Mouse (Mus musculus) heart, postnatal 25 days (tissue): ENCODE results near the gene Lrrc74a. TPM values are rescaled to one million over a fixed set of nuclear protein-coding genes. Genes with fewer than 3 reads are reported as not detected.

ENCODE experiments used
- DNase-seq: peaks from one replicate; pipeline ENCODE4 v3.0.0; 2022; ENCODE audit warnings: low spot score
- intact Hi-C: fragments of 180-260 bp; cut with DNase I; formaldehyde crosslinking; loops from one replicate; pipeline ENCODE4 v1.15.1; 2025
- total RNA-seq, 2 experiments: library from RNA; stranded (reverse); gene quantifications; 2 replicates each; pipeline ENCODE4 v1.2.3; 2021

Gene Lrrc74a
- total RNA-seq, 2 experiments from 2014 or later = not detected

GRCm38 (mm10) chr12:86800765-86801147 lies 66.6 kb downstream of the Lrrc74a start:
- intact Hi-C loops = loop anchor here (2.0 kb wide), 2 partner anchors 24 to 32 kb away; no protein-coding TSS in a partner anchor
- peak; percentile 79 for DNase-seq

- intact Hi-C loops = loop anchor here (2.0 kb wide), 3 partner anchors 17 to 31 kb away; no protein-coding TSS in a partner anchor
- DNase-seq = peak; percentile 96
These were observed 67.2 kb downstream of the Lrrc74a start for GRCm38 (mm10) chr12:86801148-86802004.

DNA sequence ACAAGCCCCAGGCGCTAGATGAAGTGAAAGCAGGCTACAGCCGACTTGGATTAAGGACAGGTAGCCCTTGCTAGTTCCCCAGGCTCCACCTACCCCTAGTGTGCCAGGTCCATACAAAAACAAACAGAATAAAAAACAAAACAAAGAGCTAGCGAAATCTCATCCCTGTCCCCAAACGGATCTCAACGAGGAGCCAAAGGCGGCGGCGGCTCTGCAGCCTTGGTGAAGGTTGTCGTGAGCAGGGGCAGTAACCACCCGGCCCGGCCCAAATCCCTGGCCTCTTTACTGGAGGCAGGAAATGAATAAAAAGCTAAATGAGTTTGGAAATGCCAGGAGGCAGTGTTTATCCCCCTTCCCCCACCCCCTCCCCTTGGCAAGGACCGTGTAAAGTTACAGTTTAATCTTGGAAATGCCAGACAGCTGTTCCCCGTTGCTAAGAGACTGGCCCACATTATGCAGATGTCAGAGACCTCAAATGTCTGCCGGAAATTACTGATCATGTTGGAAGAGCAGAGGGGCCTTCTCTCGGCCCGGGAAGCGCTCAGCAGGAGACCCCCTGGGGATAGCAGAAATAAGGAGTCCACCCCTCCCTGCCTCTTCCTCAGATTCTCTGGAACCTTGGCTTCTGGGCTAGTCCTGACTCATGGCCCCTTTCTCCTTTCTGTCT lies 68.0 kb downstream of the Lrrc74a start:
- intact Hi-C loops = loop anchor here (2.0 kb wide), 1 partner anchor 17 kb away; no protein-coding TSS in a partner anchor
- peak; percentile 52 for DNase-seq

GRCm38 (mm10) chr12:86802899-86803298 lies 68.7 kb downstream of the Lrrc74a start:
- no peak for DNase-seq
- intact Hi-C loops = loop anchor here (2.0 kb wide), 1 partner anchor 16 kb away; no protein-coding TSS in a partner anchor

- DNase-seq = no peak
- intact Hi-C loops = loop anchor here (2.0 kb wide), 1 partner anchor 15 kb away; no protein-coding TSS in a partner anchor
These were observed 69.6 kb downstream of the Lrrc74a start for GRCm38 (mm10) chr12:86803651-86804307.

GRCm38 (mm10) chr12:86804308-86804700 lies 70.1 kb downstream of the Lrrc74a start:
- DNase-seq = peak; percentile 60
- intact Hi-C loops = no loop called here

DNA sequence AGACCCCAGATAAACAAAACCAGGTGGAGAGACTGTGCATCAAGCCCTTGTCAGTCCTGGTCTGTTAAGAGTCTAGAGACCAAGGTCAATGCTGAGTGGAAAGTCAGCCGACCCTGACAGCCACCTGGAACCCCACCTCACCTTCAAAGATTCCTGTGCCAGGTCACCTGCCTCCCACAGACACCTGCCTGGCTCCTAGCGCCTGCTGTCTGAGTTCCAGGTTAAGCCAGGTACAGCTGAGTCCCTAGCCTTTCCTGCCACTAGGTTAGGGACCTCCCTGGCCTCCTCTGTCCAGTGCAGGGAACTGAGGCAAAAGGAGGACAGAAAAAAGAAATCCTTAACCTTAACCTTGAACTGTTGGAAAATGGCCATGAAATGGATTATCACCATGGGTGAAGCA lies 70.7 kb downstream of the Lrrc74a start:
- no peak for DNase-seq
- intact Hi-C loops = no loop called here

DNA sequence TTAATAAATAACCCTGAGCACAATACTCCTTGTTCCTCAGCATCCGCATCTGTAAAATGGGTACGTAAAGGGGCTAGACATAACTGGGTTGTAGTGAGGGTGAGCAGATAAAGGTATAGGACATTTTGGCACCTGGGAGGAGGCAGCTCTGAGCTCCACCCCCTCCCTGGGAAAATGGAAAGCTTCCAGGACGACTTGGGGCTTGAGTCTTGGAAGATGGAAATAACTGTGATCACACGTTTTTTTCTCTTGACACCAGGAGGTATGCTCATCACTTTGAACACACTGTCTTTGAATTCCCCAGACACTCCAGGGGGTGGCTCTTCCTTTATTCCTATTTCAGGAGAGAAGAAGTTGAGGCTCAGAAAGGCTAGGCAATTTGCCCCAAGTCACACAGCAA lies 71.1 kb downstream of the Lrrc74a start:
- intact Hi-C loops = no loop called here
- DNase-seq = no peak

GRCm38 (mm10) chr12:86806031-86806922 lies 72.1 kb downstream of the Lrrc74a start:
- intact Hi-C loops = no loop called here
- no peak for DNase-seq

GRCm38 (mm10) chr12:86806923-86807794 lies 73.0 kb downstream of the Lrrc74a start:
- intact Hi-C loops = no loop called here
- DNase-seq = no peak

DNA sequence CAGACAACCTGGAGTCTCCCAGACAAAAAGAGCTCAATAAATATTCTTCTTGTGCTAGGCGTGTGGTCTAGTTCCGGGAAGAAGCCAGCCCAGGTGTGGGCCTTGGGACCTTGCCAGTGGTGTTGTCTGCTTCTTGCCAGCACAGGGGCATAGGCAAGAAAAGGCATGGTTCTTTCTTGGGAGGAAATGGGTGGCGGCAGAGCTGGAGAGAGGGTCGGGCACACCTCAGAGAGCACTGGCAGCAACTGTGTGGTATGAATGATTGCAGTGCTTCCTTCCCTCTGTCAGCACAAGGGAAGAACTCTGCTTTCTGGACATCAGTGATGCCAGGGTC lies 73.6 kb downstream of the Lrrc74a start:
- DNase-seq = no peak

GRCm38 (mm10) chr12:86808856-86809255 lies 74.7 kb downstream of the Lrrc74a start:
- no peak for DNase-seq
- intact Hi-C loops = no loop called here

More for the DNA sequence above, 73.6 kb downstream of the Lrrc74a start:
- intact Hi-C loops = no loop called here

GRCm38 (mm10) chr12:86810040-86810439 lies 75.9 kb downstream of the Lrrc74a start:
- intact Hi-C loops = no loop called here
- DNase-seq = no peak

GRCm38 (mm10) chr12:86810725-86811444 lies 76.7 kb downstream of the Lrrc74a start:
- intact Hi-C loops = no loop called here
- DNase-seq = no peak

- DNase-seq = no peak
- intact Hi-C loops = no loop called here
These were observed 78.6 kb downstream of the Lrrc74a start for GRCm38 (mm10) chr12:86812782-86813181.
